Mouse (Mus musculus): Measurements from ENCODE around the gene Sec31b. TPM values are rescaled to one million over a fixed set of nuclear protein-coding genes. Genes with fewer than 3 reads are reported as not detected.

Gene Sec31b
- polyA plus RNA-seq, 1 experiment from 2014 or later, result 0.51 TPM

DNA sequence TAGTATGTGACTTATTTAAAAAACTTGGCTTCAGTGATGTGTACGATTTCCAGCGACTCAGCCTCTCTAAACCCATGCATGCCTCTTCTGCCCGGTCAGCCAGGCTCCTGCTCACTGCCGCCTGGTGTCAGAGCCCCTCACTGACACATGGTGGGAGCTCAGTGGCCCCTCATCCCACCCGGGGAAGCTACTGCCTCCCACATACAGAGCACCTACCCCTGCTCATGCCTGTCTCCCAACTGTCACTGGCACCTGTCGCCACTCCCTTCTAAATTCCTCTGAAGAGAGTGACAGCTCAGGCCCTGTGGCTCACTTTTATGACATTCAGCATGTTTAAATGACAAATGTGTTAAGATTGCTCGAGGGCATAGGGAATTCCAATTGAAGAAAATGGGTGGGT, 30.6 kb upstream of the Sec31b start:
- Histone ChIP-seq H3K9me3 (replicated peaks; ENCODE audit: control insufficient read depth, low read length) (no peaks in the 10 kb centered on the region), H3K4me1 (ENCODE audit: control insufficient read depth, low read depth, low read length) (no peaks in the 10 kb centered on the region), H3K36me3 (ENCODE audit: control insufficient read depth, insufficient read depth) (peaks cover 11% of the 10 kb centered on the region), H3K4me3 (ENCODE audit: low read depth, low read length) (no peak overlapping the region), H3K27ac (ENCODE audit: low read length) (no peak overlapping the region), H3K27me3 (ENCODE audit: control insufficient read depth, insufficient read depth, low read depth, low read length) (no peaks in the 10 kb centered on the region; the same call in 1 of the 2 replicates), H3K9ac (ENCODE audit: low read depth, low read length) (no peak overlapping the region), H3K4me2 (ENCODE audit: low read depth, low read length) (no peak overlapping the region)
- 67% methylated on average over 7 of the region's 7 CpGs for WGBS (ENCODE audit: insufficient replicate concordance)
- ATAC-seq (ENCODE audit: low read depth), result no peak

DNA sequence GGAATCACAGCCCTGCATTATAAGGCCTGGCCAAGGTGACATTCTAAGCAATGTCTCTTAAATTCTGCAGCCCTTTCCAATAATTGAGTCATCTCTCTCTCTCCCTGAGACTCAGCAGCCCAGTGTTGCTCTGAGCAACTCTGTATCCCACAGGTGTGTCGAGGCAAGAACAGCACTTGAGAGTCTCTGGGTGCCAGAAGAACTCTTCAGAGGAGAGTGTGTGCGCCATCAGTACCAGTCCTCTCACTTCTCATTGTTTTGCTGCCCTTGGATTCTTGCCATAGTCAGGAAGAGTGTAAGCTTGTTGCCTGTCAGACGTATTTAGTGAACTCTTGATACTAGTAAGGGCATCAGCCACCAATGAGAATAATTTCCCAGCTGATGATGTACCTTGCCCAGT, 22.1 kb upstream of the Sec31b start:
- Histone ChIP-seq H3K27ac (ENCODE audit: low read length) (no peak overlapping the region), H3K9me3 (replicated peaks; ENCODE audit: control insufficient read depth, low read length) (no peaks in the 10 kb centered on the region), H3K36me3 (ENCODE audit: control insufficient read depth, insufficient read depth) (peaks cover 39% of the 10 kb centered on the region), H3K9ac (ENCODE audit: low read depth, low read length) (no peak overlapping the region), H3K4me1 (ENCODE audit: control insufficient read depth, low read depth, low read length) (peaks cover 10% of the 10 kb centered on the region), H3K4me2 (ENCODE audit: low read depth, low read length) (no peak overlapping the region), H3K27me3 (ENCODE audit: control insufficient read depth, insufficient read depth, low read depth, low read length) (no peaks in the 10 kb centered on the region), H3K4me3 (ENCODE audit: low read depth, low read length) (no peak overlapping the region)
- WGBS (ENCODE audit: insufficient replicate concordance), result 79% methylated on average over 3 of the region's 3 CpGs
- ATAC-seq (ENCODE audit: low read depth), result no peak

DNA sequence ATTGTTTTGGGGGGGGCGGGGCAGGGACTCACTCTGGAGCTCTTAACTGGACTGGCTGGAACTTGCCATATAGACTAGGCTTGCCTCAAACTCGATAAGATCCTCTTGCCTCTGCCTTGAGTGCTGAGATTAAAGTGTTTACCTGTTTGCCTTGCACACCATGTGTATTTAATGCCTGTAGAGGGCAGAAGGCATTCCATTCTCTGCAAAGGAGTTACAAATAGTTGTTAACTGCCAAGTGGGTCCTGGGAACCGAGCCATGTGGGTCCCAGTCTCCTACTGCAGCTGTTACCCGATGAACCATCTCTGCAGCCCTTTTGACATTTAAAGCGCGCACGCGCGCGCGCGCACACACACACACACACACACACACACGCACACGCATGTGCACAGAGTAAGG, 18.3 kb upstream of the Sec31b start:
- no peak for ATAC-seq (ENCODE audit: low read depth)

DNA sequence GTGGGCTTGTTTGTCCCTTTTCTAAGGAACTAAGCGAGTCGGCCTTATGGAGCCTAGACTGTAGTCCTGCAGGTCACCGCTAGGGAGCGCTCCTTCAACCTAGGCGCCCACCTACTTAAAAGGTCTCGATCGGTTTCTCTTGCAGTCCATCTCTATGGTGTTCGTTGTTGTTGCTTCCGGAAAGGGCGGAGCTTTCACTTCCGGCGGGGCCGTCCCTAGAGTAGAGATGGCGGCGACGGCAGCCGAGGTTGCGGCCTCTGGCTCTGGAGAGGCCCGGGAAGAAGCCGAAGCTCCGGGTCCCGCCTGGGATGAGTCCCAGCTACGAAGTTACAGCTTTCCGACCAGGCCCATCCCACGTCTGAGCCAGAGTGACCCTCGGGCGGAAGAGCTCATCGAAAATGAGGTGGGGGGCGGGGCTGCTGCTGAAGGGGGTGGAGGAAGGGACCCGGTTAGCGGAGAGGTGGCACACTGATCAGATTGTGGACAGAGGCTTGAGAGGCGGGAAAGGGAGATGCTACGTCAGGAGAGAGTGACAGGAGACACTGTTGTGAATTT, 17.1 kb upstream of the Sec31b start, which contains the start of gene Hif1an:
Hif1an (plus strand) TSS at position 199 of the 555 bp plus-strand sequence.
- Histone ChIP-seq H3K36me3 (ENCODE audit: control insufficient read depth, insufficient read depth) (peaks cover 14% of the 10 kb centered on the region), H3K27me3 (ENCODE audit: control insufficient read depth, insufficient read depth, low read depth, low read length) (no peaks in the 10 kb centered on the region; the same call in 1 of the 2 replicates)
- under 1% methylated on average over 33 of the region's 33 CpGs for WGBS (ENCODE audit: insufficient replicate concordance)

More for the DNA sequence above, 18.3 kb upstream of the Sec31b start:
- Histone ChIP-seq H3K4me3 (ENCODE audit: low read depth, low read length) (no peak overlapping the region), H3K27me3 (ENCODE audit: control insufficient read depth, insufficient read depth, low read depth, low read length) (no peaks in the 10 kb centered on the region), H3K4me1 (ENCODE audit: control insufficient read depth, low read depth, low read length) (peaks cover 13% of the 10 kb centered on the region), H3K36me3 (ENCODE audit: control insufficient read depth, insufficient read depth) (peaks cover 19% of the 10 kb centered on the region), H3K9me3 (replicated peaks; ENCODE audit: control insufficient read depth, low read length) (no peaks in the 10 kb centered on the region), H3K9ac (ENCODE audit: low read depth, low read length) (no peak overlapping the region), H3K4me2 (ENCODE audit: low read depth, low read length) (peak overlapping the region; percentile 76), H3K27ac (ENCODE audit: low read length) (no peak overlapping the region)
- WGBS (ENCODE audit: insufficient replicate concordance), result 89% methylated on average over 14 of the region's 14 CpGs

DNA sequence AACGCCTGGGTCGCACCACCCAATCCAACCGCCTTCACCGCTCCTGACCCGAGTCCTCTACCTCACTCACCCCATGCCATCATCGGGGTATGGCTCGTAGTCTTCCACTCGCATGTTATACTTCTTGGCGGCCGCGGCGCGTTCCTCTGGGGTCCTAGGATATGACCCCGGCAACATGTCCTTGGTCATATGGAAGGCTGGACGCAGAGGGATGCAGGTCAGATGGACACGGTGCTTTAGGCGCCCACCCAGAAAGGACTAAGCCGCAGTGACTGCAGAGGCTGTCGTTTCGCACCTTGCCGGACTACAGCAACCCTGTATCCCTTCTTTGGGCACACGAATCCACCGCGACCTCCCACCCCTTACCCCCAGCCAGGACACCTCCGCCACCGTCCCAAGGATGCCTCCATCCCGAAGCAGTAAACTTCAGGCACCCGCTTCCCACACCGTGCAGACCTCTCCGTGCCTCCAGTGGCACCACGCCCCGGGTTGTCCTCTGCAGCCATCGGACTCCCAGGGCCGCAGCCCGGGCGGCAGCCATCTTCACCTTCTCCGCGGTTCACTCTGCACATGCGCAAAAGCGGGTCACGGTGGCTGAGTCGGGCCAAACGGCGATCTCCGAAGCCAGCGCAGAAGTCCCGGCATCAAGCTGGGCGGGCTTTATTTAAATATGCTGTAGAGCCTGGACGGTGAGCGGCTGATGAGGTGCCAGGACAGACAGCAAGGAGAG, 9.4 kb upstream of the Sec31b start, which contains the start of gene Ndufb8:
Ndufb8 (minus strand) TSS at position 580 of the 730 bp plus-strand sequence.
- Histone ChIP-seq H3K4me2 (ENCODE audit: low read depth, low read length) (peak within 1 kb of the TSS; percentile 82), H3K36me3 (ENCODE audit: control insufficient read depth, insufficient read depth) (peaks cover 22% of the 10 kb centered on the region), H3K9me3 (replicated peaks; ENCODE audit: control insufficient read depth, low read length) (no peaks in the 10 kb centered on the region), H3K9ac (ENCODE audit: low read depth, low read length) (peak within 1 kb of the TSS; percentile 84), H3K27ac (ENCODE audit: low read length) (peak within 1 kb of the TSS; percentile 69), H3K4me3 (ENCODE audit: low read depth, low read length) (peak within 1 kb of the TSS; percentile 89), H3K27me3 (ENCODE audit: control insufficient read depth, insufficient read depth, low read depth, low read length) (no peaks in the 10 kb centered on the region; the same call in 1 of the 2 replicates), H3K4me1 (ENCODE audit: control insufficient read depth, low read depth, low read length) (peaks cover 8% of the 10 kb centered on the region)
- ATAC-seq (ENCODE audit: low read depth), result peak; percentile 93
- under 1% methylated on average over 50 of the region's 50 CpGs for WGBS (ENCODE audit: insufficient replicate concordance)

More for the DNA sequence above, 17.1 kb upstream of the Sec31b start, which contains the start of gene Hif1an:
- H3K4me3 ChIP-seq (ENCODE audit: low read depth, low read length), result peak within 1 kb of the TSS; percentile 72
- peak; percentile 99 for ATAC-seq (ENCODE audit: low read depth)
- peak within 1 kb of the TSS; percentile 59 for H3K9ac ChIP-seq (ENCODE audit: low read depth, low read length)
- no peaks in the 10 kb centered on the region for H3K9me3 ChIP-seq (replicated peaks; ENCODE audit: control insufficient read depth, low read length)
- H3K27ac ChIP-seq (ENCODE audit: low read length), result peak within 1 kb of the TSS; percentile 50
- H3K4me2 ChIP-seq (ENCODE audit: low read depth, low read length), result peak within 1 kb of the TSS; percentile 76
- peaks cover 13% of the 10 kb centered on the region for H3K4me1 ChIP-seq (ENCODE audit: control insufficient read depth, low read depth, low read length)

DNA sequence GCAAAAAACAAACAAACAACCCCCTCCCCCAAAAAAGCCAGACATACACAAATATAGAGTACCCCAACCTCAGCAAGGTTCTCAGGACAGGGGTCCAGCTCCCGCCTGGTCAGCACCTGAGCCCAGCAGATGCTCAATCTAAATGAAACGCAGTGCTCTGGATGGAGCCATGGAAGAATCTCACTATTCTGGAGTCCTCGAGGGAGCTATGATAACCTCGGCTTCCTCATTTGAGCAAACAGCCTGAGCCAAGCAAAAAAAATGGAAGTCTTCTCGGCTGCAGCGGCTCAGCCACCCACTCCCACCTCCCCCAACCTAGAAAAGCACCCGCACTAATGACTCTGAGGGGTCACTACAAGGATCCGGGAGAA, 8.8 kb upstream of the Sec31b start:
- H3K4me3 ChIP-seq (ENCODE audit: low read depth, low read length), result peak overlapping the region; percentile 89
- peaks cover 27% of the 10 kb centered on the region for H3K36me3 ChIP-seq (ENCODE audit: control insufficient read depth, insufficient read depth)
- 1% methylated on average over 8 of the region's 8 CpGs for WGBS (ENCODE audit: insufficient replicate concordance)
- peaks cover 8% of the 10 kb centered on the region for H3K4me1 ChIP-seq (ENCODE audit: control insufficient read depth, low read depth, low read length)
- H3K27ac ChIP-seq (ENCODE audit: low read length), result peak overlapping the region; percentile 69
- no peaks in the 10 kb centered on the region for H3K9me3 ChIP-seq (replicated peaks; ENCODE audit: control insufficient read depth, low read length)
- H3K27me3 ChIP-seq (ENCODE audit: control insufficient read depth, insufficient read depth, low read depth, low read length), result no peaks in the 10 kb centered on the region; the same call in 1 of the 2 replicates
- 0 out of 2 replicates have a peak, but pooled peaks have one; percentile 5 for ATAC-seq (ENCODE audit: low read depth)
- H3K4me2 ChIP-seq (ENCODE audit: low read depth, low read length), result peak overlapping the region; percentile 82
- H3K9ac ChIP-seq (ENCODE audit: low read depth, low read length), result peak overlapping the region; percentile 84

DNA sequence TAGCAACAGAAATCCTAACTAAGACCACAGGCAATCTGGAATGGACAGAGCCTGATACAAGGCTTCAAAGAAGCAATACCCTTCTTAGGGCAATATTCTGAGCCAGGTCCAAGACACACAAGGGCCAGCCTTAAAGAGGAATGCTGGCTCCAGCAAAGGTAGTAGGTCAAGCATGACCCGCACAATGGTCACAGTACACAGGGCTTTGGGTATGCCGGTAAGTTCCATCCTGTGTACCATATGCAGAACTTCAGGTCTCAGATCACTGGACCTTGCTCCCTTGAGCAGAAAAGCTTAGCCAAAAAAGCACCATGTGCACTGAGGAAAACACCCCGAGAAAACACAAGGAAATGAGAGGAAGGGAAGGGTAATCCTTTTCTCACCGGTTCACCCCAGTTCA, 7.6 kb upstream of the Sec31b start:
- Histone ChIP-seq H3K27me3 (ENCODE audit: control insufficient read depth, insufficient read depth, low read depth, low read length) (no peaks in the 10 kb centered on the region), H3K4me1 (ENCODE audit: control insufficient read depth, low read depth, low read length) (peaks cover 8% of the 10 kb centered on the region), H3K27ac (ENCODE audit: low read length) (no peak overlapping the region), H3K9ac (ENCODE audit: low read depth, low read length) (no peak overlapping the region), H3K4me2 (ENCODE audit: low read depth, low read length) (no peak overlapping the region), H3K36me3 (ENCODE audit: control insufficient read depth, insufficient read depth) (peaks cover 32% of the 10 kb centered on the region), H3K4me3 (ENCODE audit: low read depth, low read length) (no peak overlapping the region), H3K9me3 (replicated peaks; ENCODE audit: control insufficient read depth, low read length) (no peaks in the 10 kb centered on the region)
- no peak for ATAC-seq (ENCODE audit: low read depth)
- 86% methylated on average over 4 of the region's 4 CpGs for WGBS (ENCODE audit: insufficient replicate concordance)

DNA sequence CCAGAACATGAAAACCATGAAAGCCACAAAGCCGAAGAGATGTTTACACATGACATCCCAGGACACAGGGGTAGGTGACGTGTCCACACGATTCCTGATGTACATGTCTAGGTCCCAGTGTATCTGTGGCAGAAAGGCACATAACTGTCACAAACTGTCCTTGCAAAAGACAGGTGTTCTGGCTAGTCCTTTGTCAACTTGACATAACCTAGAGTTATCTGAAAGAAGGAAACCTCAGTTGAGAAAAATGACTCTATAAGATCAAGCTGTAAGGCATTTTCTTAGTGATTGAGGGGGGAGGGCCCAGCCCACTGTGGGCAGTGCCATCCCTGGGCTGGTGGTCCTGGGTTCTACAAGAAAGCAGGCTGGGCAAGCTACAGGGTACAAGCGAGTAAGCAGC, 7.1 kb upstream of the Sec31b start, which contains the start of gene Gm20538:
Gm20538 (minus strand) TSS at position 101 of the 400 bp plus-strand sequence.
- H3K4me3 ChIP-seq (ENCODE audit: low read depth, low read length), result no peak within 1 kb of the TSS
- H3K27ac ChIP-seq (ENCODE audit: low read length), result no peak within 1 kb of the TSS
- peaks cover 8% of the 10 kb centered on the region for H3K4me1 ChIP-seq (ENCODE audit: control insufficient read depth, low read depth, low read length)
- no peak for ATAC-seq (ENCODE audit: low read depth)
- 78% methylated on average over 4 of the region's 4 CpGs for WGBS (ENCODE audit: insufficient replicate concordance)
- H3K27me3 ChIP-seq (ENCODE audit: control insufficient read depth, insufficient read depth, low read depth, low read length), result no peaks in the 10 kb centered on the region
- no peaks in the 10 kb centered on the region for H3K9me3 ChIP-seq (replicated peaks; ENCODE audit: control insufficient read depth, low read length)
- no peak within 1 kb of the TSS for H3K4me2 ChIP-seq (ENCODE audit: low read depth, low read length)
- no peak within 1 kb of the TSS for H3K9ac ChIP-seq (ENCODE audit: low read depth, low read length)
- H3K36me3 ChIP-seq (ENCODE audit: control insufficient read depth, insufficient read depth), result peaks cover 34% of the 10 kb centered on the region

DNA sequence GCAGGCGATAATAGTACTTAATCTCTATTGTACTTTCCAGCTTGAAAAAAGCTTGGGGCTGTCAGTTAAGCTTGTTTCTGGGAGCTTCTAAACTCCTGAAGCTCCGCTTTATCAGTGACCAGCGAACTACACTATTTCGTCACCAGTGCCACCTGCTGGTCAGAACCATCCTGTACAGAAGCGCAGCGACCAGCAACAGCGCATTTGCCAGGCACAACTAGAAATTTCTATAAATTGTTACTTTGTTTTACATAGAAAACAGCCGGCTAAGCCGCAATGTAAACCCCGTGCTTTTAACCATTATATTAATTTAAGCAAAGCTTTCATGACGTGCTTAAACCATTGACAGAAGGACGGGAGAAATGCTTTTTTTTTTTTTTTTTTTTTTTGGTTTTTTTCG, 889 bp downstream of the Sec31b start:
- Histone ChIP-seq H3K4me1 (ENCODE audit: control insufficient read depth, low read depth, low read length) (peaks cover 6% of the 10 kb centered on the region), H3K27ac (ENCODE audit: low read length) (no peak overlapping the region), H3K9ac (ENCODE audit: low read depth, low read length) (no peak overlapping the region), H3K36me3 (ENCODE audit: control insufficient read depth, insufficient read depth) (peaks cover 9% of the 10 kb centered on the region), H3K4me2 (ENCODE audit: low read depth, low read length) (peak overlapping the region; percentile 82), H3K9me3 (replicated peaks; ENCODE audit: control insufficient read depth, low read length) (no peaks in the 10 kb centered on the region), H3K4me3 (ENCODE audit: low read depth, low read length) (peak overlapping the region; percentile 64), H3K27me3 (ENCODE audit: control insufficient read depth, insufficient read depth, low read depth, low read length) (no peaks in the 10 kb centered on the region; the same call in 1 of the 2 replicates)
- ATAC-seq (ENCODE audit: low read depth), result 0 out of 2 replicates have a peak, but pooled peaks have one; percentile 50
- under 1% methylated on average over 13 of the region's 13 CpGs for WGBS (ENCODE audit: insufficient replicate concordance)
